Mouse (Mus musculus): ENCODE results near the gene Auts2.

Gene Auts2

DNA sequence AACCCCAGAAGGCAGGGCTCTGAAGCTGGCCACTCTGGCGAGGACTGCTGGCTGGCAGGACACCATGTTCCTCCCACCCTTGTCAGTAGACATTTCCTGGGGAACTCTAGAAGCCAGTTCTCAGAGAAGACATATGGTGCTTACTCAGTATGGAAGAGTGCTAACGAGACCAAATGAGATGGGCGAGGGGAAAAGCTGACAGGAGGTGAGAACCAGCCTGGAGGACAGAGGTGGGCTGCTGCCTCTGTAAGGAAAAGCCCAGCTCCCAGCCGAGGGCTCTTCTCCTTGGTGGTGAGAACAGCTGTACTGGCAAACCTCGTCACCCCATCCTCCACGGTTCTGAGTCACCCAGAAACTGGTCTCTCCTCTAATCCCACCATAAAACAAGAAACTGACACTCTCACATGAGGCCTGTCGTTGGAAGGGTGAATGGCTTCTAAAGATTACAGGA lies 729.8 kb downstream of the Auts2 start:
- no peak for DNase-seq (ENCODE audit: low read depth in 2 of 2, low spot score in 2 of 2)

DNA sequence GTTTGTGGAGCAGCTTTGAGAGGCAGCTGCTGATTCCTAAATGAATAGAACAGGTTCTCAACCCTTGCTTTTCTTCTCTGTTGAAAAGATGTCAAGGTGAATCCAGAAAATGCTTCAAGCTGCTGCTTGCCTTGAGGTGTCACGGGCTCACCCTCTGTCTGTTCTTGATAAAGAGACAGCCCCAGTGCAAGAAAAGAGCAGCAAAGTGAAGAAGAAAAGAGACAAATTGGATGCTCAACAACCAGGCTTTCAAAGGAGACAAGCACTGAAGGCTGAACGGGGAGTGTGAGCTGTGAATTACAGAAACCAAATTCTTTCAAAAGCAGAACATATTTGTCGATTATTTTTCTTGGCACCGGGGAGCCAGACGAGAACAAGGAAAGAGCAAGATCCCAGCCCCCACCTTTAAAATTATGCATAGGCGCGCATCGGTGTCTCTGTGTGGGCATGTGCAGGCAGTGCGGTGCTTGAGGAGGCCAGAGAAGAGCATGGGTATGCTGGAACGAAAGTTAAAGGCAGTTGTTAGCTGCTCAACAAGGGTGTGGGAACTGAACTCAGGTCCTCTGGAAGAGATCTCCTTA lies 730.6 kb downstream of the Auts2 start:
- no peak for DNase-seq (ENCODE audit: low read depth in 2 of 2, low spot score in 2 of 2)

DNA sequence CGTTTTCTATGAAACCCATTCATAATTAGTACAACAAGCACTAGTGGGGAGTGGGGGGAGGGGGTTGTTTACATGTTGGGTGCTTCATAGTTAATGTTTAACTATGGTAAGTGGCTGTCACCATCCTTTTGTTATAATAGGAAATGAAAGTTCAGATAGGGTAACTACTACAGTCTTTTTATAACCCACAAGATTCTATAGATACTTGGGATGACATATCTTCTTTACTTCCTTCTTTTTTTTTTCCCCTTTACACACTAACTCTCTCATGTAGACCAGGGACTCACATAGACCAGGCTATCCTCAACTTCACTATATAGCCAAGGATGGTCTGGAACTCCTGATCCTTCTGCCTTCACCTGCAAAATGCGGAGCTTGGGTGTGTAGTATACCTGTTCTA lies 736.8 kb downstream of the Auts2 start:
- DNase-seq (ENCODE audit: low read depth in 2 of 2, low spot score in 2 of 2), result no peak

DNA sequence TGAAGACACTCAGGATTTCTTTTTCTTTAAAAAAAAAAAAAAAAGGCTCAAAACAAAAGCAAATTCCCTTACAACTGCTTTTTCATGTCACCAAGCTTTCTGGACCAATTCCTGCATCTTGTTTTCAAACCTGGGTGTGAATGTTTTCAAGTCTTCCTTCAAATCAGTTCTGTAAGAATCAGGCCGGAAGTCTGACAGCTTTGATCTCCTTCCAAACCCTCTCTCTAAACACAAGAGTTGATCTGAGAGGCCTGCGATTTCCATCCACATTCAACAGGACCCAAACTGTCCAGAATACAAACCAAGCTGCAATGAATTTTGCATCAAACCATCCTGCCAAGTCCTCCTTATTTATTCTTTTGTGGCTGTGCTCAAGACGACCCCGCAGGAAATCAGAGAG lies 737.9 kb downstream of the Auts2 start:
- DNase-seq (ENCODE audit: low read depth in 2 of 2, low spot score in 2 of 2), result no peak

DNA sequence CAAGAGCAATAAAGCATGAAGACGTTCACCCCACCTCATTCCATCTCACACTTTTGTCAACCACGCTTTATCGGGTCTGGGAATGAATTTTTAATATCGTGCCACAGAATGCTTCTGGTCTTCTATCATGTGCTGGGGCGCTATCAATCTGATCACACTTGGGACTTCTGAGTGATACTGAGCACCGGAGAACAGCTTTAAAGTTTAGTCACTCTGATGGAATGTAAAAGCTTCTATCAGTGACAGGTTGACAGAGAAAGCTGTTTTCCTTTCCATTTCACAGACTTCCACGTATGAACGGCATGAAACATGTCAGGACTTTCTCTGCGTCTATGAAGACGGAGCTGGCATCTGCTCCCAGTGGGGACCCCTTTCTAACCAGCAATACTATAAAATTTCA lies 739.5 kb downstream of the Auts2 start:
- no peak for DNase-seq (ENCODE audit: low read depth in 2 of 2, low spot score in 2 of 2)

DNA sequence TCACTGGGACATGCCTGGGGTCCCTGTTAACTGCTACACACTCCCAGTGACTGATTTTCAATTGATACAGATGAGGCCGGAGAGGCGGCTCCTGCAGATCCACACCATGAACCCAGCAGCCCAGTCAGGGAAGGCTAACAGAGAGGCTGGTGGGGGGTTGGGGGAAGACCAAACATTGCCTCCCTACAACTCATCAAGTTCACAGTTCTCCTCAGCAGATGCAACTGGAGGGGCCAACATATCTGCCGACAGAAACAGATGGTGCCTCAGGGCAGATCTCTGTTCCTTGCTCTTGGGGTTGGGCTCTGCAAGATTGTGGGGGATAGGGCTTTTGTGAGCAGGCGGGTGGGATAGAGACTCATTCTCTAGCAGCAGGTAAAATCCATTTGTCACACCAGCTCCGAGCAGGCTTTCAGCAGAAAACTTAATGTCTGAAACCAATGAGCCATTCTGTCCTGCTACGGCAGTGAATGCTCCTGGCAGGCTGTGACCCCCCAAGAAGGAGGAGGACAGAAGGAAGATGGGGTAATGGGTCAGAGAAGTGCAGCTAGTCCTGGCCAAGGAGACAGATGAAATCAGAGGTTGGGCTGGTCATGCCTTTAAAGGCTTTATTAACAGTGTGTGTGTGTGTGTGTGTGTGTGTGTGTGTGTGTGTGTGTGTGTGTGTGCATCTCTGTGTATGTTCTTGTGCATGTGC lies 740.7 kb downstream of the Auts2 start:
- no peak for DNase-seq (ENCODE audit: low read depth in 2 of 2, low spot score in 2 of 2)

DNA sequence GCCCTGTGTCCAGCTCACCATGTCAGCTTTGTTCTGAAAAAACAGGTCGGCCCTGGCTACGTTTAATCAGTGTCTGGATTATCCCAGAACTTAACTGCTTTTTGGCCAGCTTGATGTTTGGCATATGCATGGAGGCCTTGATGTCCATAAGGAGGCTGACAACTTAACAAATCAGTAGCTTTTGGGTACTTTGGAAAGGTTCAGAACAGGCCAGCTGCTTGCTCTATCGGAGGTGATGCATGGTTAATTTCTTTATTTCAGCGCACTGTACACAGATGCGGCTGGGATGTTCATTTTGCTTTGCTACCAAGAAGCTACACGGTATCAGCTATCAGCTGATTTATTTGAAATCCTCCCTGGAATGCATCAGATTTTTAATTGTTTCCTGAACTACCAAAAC lies 741.2 kb downstream of the Auts2 start:
- DNase-seq (ENCODE audit: low read depth in 2 of 2, low spot score in 2 of 2), result no peak

DNA sequence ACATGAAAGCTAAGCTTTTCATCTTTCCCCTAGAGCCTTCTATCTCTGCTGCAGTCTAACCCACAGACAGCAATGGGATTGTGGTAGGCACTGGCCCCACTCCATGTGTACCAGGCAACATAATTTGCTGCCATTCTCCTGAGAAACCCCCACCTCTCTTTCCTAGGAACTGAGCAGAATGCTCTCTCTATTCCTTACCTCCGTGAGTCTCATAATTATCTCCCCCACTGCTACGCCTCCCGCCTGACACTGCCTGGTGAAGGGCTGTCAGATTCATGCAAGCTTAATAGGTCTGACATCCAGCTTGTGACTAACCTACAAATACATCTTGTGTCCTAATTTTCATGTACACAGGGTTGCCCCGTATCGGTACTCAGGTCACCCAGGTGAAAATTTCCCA lies 744.8 kb downstream of the Auts2 start:
- no peak for DNase-seq (ENCODE audit: low read depth in 2 of 2, low spot score in 2 of 2)

DNA sequence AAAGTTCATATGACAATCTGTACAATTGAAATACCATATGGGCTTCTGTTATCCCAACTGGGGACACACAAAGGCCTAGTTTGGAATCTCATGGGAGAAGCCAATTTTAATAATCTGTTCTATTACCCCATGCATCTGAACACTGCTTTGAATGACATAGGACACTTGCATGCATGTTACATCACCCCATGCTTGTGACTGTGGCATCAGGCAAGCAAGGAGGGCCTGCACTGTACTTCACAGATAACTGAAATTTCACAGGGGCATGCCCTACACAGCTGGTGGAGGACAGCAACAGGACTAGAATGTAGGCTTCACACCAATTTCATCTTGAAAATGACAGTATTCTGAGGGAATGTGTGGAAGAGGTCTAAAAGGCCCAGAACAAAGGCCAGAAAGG lies 746.1 kb downstream of the Auts2 start:
- no peak for DNase-seq (ENCODE audit: low read depth in 2 of 2, low spot score in 2 of 2)

DNA sequence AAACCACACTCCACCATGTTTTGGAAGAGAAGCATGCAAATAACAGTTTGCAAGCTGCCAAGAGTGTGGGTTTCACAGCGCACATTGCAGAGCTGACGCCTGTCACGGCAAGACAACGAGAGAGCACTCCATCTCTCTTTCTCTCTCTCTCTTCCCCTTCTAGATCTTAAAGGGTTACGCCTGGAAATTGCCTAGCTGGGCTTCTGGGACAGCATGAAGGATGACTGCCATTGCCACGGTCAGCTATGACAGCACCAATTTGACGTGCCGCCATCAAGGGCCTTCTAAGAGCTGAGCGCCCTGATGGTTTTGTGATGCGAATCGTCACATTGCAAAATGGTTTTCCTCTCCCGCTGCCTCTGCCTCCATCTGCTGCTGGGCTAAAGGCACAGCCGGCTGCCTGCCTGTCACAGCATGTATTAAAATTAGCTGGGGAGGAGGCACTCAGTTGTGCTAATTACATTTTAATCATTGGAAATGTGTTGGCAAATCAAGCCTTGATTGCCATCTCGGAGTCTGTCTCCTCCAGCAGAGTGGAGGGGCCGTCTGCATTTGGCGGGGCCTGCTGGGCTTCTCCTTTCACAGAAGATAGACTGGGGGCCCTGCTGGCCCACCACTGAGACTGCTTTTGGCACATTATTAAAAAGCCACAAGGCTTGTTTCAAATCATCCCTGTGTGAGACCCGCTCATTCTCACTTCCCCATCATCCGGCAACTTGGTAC lies 748.6 kb downstream of the Auts2 start:
- no peak for DNase-seq (ENCODE audit: low read depth in 2 of 2, low spot score in 2 of 2)

DNA sequence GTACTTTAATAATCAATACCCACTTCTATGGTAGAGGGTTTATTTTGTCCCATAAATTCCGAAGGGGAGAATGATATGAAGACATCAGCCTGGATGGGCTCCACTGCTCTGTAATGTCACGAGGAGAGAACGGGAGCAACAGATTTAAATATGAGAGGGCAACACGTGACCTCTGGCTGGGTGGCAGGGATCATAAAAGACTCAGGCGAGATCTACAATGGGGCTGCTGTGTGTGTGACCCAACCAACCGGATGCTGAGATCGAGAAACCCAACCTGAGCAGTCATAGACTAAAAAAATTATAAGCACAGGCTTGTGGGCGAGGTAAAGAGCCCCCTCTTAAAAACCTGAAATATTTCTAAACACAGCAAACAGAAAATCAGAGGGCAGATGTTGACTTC lies 753.5 kb downstream of the Auts2 start:
- no peak for DNase-seq (ENCODE audit: low read depth in 2 of 2, low spot score in 2 of 2)

DNA sequence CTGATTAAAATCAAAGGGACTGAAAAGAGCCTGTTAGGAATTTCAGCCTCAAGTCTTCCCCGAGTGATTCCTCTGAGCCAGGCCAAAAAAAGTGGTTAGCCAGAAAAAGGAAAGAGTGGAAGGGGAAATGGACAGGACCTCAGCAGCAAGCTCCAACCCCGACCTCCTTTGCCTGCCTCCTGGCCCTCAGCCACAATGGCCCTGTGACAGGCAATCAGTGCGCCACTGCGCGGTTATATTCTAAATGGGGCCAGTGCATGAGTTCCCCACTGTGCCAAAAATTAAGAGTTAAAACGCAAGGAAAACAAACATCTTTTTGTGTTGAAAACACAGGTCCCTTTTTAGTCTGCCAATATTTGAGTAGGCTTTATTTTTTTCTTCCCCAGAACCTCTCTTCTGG lies 755.1 kb downstream of the Auts2 start:
- DNase-seq (ENCODE audit: low read depth in 2 of 2, low spot score in 2 of 2), result no peak

DNA sequence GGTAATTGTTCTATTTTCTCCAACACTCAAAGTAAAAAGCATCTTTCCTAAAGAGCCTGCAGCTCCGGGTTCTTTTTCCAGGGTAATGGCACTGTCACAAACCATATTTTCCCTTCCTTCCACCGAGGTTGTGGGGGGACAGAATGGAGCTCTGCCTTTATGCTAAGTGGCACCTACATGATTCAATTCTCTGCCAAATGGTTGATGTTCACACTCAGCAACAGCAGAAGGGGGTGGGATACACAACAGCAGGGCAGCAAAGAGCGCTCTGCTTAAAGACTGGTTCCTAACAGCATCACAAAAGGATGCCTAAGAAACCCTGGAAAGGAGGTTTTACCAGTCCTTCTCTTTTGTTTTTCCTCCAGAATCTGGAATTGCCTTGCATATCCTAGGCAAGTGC lies 759.9 kb downstream of the Auts2 start:
- no peak for DNase-seq (ENCODE audit: low read depth in 2 of 2, low spot score in 2 of 2)

DNA sequence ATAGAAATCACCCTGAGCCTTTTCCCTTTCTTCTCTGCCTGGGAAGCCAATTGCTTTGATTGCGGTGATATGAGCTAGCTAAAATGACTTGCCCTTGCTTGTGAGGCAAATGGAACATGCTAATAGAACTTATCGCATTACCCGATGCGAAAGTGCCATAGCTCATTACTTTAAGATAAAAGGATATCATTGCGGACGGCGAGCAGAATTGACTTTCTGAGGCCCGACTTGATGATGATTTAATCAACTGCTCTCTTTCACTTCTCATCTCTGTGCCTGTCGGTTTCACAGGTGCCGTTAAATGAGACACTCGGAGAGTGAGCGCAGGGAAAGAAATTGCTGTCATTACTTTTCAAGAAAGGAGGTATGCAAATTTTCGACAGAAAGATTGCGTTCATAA lies 762.1 kb downstream of the Auts2 start:
- no peak for DNase-seq (ENCODE audit: low read depth in 2 of 2, low spot score in 2 of 2)

DNA sequence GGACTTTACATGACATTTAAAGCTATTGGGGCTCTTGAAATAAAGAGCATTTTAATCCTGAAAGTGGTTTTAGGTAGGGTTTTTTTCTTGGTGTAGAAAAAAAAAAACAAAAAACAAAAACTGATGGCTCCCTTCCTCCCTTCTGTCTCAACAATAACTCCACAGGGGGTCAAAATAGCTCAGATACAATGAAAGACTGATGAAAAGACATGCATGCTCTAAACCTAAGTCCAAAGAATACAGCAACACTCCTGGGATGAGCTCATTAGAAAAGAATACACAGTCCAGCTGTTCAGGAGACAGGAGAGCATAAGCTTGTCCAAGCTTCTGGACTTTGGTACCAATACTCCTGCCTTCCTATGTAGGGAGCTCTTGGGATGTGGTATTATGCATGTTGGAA lies 764.0 kb downstream of the Auts2 start:
- DNase-seq (ENCODE audit: low read depth in 2 of 2, low spot score in 2 of 2), result no peak

DNA sequence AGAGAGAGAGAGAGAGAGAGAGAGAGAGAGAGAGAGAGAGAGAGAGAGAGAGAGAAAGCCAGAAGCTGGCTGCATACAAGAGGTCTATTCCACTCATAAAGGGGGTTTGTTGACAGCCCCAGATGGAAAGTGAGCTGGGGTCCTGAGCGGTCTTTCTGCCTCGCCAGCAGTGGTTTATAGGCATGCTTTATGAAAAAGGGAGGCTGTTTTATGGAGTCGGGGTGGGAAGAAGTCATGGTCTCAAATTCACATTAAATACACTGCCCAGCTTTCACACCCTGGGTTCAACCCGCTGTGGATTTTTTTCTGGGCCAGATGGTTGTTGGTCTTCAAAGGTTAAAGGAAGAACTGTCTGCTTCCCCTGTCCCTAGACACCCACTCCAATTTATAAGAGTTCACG lies 767.5 kb downstream of the Auts2 start:
- no peak for DNase-seq (ENCODE audit: low read depth in 2 of 2, low spot score in 2 of 2)

DNA sequence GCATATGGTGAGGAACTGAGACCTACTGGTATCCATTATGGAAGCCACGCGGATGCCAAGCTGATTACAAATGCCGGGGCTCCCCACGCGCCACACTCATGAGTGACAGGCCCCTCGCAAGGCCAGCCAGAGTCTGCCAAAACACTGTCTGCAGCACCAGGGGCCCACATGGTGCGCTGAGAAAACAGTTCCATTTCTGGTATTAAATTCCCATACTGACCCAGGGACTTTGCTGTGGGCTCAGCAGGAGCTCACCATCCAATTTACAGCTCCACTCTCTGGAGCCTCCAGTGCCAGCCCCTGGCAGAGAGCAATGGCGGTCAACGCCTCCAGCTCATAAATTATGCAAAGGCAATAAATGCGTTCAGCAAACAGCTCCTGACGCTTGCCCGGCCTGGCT lies 767.9 kb downstream of the Auts2 start:
- no peak for DNase-seq (ENCODE audit: low read depth in 2 of 2, low spot score in 2 of 2)

DNA sequence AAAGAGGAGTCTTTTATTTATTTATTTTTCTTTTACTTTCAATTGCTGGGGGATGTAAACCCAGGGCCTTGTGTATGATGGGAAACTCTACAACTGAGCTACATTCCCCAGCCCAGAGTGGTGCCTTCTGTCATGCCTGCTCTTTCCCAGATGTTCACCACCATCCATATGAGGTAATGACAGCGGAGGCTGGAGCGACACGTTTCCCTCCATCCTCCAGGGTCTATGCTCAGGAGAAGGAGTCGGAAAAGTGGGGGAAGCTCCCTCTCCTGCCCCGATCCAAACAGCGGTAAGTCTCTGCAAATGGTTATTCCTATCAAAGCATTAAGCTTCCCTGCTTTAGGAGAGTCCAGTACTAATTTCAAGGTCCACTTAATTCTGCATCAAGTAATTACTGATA lies 768.4 kb downstream of the Auts2 start:
- DNase-seq (ENCODE audit: low read depth in 2 of 2, low spot score in 2 of 2), result no peak

DNA sequence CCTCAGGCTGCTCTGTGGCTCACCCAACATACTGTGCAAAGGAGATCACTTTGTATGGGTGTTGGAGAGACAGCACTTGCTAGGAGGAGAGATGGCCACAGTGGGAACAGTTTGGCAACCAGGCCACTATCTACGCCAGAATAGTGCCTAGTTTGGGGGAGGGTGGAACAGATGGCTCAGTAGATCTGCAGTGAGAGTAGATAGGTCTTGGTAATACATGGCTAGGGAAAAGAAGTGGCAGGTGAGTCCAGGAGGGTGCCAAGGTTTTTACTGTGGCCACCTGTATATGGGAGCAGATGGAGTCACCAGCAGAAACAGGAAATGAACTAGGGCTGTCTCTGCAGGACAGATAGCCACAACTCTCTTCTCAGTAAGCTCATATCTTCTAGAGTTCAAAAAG lies 770.5 kb downstream of the Auts2 start:
- DNase-seq (ENCODE audit: low read depth in 2 of 2, low spot score in 2 of 2), result no peak

DNA sequence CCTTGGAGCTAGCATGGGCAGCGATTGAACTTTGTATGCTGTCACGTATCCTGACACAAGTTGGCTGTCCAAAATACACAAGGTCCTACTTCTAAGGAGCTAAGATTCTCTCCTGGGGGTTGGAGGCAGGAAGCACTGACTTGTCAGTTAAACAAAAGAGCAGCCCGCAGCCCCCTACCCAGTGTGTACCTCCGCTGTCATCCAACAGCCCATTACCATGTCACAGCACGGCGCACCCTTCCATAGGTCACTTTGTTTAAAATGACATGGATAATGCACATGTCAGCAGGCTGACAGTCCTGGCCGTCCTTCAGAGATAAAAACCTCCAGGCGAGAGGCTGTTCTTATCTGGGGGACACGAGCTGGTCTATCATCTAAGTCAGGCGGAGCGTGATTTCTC lies 773.9 kb downstream of the Auts2 start:
- no peak for DNase-seq (ENCODE audit: low read depth in 2 of 2, low spot score in 2 of 2)

DNA sequence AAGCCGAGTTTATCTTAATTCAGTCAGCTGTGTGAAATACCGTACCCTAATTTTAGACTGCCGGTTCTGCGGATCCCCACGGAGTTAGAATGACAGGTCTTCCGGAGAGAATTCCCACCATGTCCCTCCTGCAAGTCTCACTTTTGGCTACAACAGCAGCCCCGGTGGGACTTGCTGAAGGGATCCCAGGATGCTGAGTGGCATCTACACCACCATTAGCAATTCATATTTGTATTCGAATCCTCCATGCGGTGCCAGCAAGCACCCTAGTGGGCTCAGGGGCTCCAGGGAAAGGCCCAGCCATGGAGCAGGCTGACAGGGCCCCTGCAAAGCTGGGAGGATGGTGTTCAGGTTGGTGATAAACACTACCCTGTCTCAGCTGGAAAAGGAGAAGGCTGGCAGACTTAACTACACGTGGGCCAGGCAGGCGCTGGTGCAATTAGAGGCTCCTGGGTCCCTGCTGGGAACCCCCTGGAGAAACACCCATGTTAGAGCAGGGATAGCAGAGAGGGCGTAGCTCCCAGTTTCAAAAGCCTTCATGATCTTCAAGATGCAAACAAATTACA lies 775.4 kb downstream of the Auts2 start:
- no peak for DNase-seq (ENCODE audit: low read depth in 2 of 2, low spot score in 2 of 2)

DNA sequence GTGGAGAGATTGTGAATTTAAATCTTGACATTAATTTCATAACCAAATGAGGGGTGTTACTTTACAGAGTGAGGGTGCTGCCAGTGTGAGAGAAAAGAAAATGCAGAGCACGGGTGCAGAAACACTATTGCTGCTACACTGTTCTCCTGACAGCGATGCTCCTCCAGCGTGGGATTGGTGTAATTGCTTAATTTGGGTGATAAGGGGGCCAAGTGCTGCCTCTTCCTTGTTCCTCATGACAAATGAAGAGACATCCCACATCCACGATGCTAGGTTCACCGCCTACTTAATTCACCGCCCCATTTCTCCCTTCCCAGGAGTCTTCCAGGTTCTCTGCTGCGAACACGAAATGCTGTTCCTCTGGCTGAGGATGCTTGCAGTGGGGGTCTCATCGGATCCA lies 776.0 kb downstream of the Auts2 start:
- DNase-seq (ENCODE audit: low read depth in 2 of 2, low spot score in 2 of 2), result no peak

All from CD8-positive naive resting alpha-beta T cell, adult 2 months (primary cell).